Mouse (Mus musculus) spleen, adult 2 months (tissue): ENCODE measurements around the gene Limk2.

ENCODE experiments used
- CTCF ChIP-seq: fragments of 200-500 bp; IDR thresholded peaks from 2 replicates; pipeline ENCODE4 v1.5.1; 2011; ENCODE audit warnings: mild to moderate bottlenecking, inconsistent platforms; ENCODE audit not compliant: insufficient read depth, insufficient read length, insufficient replicate concordance; ENCODE audit errors: extremely low read depth
- POLR2A ChIP-seq: fragments of 200-500 bp; IDR thresholded peaks from 2 replicates; pipeline ENCODE4 v1.6.1; 2011; ENCODE audit warnings: low read depth, low read length, inconsistent platforms

DNA sequence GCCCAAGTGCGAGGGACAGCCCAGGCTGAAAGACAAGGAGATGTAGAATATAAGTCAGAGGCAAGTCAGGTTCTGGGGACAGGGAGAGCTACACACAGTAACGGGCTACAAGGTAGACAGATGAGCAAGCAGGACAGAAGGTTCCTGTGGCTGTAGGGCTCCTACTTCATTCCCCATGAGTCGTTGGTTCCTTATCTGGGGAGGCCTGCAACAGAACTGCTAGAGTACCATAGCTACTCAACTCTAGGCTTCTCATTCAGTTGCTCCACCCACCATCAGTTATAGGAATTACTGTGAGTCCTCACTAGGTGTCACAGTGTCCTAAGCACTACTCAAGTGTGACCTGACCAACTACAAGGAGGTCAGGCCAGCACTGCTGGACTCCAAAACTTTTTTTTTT, 6.0 kb downstream of the Limk2 start:
- TF ChIP-seq CTCF (no peak), POLR2A (no peak)
